Mouse (Mus musculus): ENCODE data around the gene Ctu2. TPM values are rescaled to one million over a fixed set of nuclear protein-coding genes. Genes with fewer than 3 reads are reported as not detected.
A peak's percentile ranks its signal among the peaks of the same experiment; 100 is the strongest.

Ctu2 gene
- total and polyA plus RNA-seq, 3 experiments = 8.8 to 19.4 (median 10.9) TPM

DNA sequence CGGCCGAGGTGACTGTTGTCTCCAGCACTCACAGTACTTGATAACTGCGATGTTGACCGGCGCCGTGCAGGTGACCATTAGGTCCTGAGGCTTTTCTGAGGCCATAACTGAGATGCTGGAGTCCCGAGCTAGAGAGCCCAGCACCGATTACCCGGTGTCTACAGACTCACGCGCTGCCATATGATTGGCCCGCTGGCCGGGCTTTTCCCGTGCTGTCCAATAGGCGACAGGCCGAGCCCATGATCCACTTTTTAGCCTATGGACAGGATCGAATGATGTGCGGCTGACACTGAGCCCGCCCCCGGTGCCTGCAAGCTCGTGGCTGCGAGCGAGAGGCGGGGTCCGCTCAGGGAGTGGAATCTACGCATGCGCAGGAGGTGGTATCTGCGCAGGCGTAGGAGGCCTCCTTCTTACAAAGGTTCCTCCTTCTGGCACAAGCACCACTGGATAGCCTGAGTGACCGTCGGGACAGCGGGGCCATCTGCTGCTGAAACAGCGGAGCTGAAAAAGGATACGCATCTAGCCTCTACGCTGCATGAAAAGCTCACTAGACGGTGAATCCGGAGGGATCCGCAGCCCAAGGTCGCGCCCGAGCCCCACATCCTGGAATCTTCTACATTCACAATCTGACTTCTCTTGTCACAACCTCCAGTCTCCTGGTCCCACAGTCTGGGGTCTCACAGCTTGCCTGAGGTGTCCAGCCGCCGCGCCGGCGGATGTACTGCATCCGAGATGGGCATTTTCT is 32.5 kb upstream of the Ctu2 start, which contains the start of gene Mvd:
TSS of gene Mvd (minus strand) at position 161 of the 745 bp plus-strand sequence.
- peaks cover 46% of the 10 kb centered on the region for H3K4me1 ChIP-seq (ENCODE audit: insufficient read depth, low read depth, low read length)
- peaks cover 26% of the 10 kb centered on the region for H3K27me3 ChIP-seq (ENCODE audit: insufficient read depth, low read length)
- TF ChIP-seq GATA1 (IDR thresholded peaks at IDR 0.05; ENCODE audit: borderline replicate concordance, low read length) (no peak), POLR2AphosphoS5 (IDR thresholded peaks at IDR 0.05; ENCODE audit: insufficient replicate concordance, low read depth, low read length) (no peak)
- peak within 1 kb of the TSS; percentile 77 for H3K4me3 ChIP-seq (ENCODE audit: low read depth, low read length)
- ATAC-seq (ENCODE audit: extremely low read depth, insufficient number of reproducible peaks, low FRiP score, poor library complexity, severe bottlenecking) (peak; percentile 97), DNase-seq (ENCODE audit: low spot score) (peak; percentile 99)
- H3K36me3 ChIP-seq (replicated peaks) = peaks cover 34% of the 10 kb centered on the region
- H3K9me3 ChIP-seq (replicated peaks) = no peaks in the 10 kb centered on the region

DNA sequence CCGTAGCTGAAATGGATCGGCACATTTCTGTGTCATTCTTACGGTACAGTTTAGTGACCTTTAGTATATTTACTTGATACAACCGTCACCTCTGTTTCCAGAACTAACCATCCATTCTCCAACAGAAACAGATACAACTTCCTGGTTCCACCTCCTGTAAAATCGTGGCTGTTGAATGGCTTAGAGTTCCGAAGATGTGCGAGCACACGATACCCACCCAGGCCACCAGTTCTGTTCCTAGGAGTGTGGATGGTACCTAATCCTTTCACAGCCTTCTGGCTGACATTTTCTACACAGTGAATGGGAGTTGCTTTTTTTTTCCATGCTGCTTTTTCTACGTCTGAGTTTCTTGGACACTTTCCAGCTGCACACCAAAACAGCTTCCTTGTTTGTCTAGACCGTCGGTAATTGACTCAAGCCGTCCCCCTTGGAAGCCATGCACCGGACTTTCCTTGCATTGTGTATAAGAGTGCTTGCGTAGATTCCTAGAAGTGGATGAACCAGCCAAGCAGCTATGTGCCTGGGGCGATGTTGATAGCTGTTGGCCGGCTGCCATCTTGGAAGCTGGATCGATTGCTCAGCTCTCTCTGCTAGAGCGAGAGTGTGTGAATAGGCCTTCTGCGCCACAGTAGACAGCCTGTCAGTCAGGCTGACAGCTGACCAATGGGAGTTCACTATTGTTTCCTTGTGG is 31.7 kb upstream of the Ctu2 start:
- Histone ChIP-seq H3K9me3 (replicated peaks) (no peaks in the 10 kb centered on the region), H3K4me3 (ENCODE audit: low read depth, low read length) (peak overlapping the region; percentile 77), H3K27me3 (ENCODE audit: insufficient read depth, low read length) (peaks cover 33% of the 10 kb centered on the region), H3K4me1 (ENCODE audit: insufficient read depth, low read depth, low read length) (peaks cover 43% of the 10 kb centered on the region), H3K36me3 (replicated peaks) (peaks cover 27% of the 10 kb centered on the region)
- TF ChIP-seq GATA1 (IDR thresholded peaks at IDR 0.05; ENCODE audit: borderline replicate concordance, low read length) = no peak
- TF ChIP-seq CTCF (IDR thresholded peaks at IDR 0.05; ENCODE audit: low read depth, low read length) = no peak
- no peak for TF ChIP-seq GATA2 (IDR thresholded peaks at IDR 0.05; ENCODE audit: borderline replicate concordance, low read depth, low read length)
- TF ChIP-seq TAL1 (conservative IDR thresholded peaks at IDR 0.05; ENCODE audit: low read depth, low read length) = no peak
- TF ChIP-seq POLR2AphosphoS5 (IDR thresholded peaks at IDR 0.05; ENCODE audit: insufficient replicate concordance, low read depth, low read length) = no peak
- ATAC-seq (ENCODE audit: extremely low read depth, insufficient number of reproducible peaks, low FRiP score, poor library complexity, severe bottlenecking) (peak; percentile 12), DNase-seq (ENCODE audit: low spot score) (peak; percentile 72)

DNA sequence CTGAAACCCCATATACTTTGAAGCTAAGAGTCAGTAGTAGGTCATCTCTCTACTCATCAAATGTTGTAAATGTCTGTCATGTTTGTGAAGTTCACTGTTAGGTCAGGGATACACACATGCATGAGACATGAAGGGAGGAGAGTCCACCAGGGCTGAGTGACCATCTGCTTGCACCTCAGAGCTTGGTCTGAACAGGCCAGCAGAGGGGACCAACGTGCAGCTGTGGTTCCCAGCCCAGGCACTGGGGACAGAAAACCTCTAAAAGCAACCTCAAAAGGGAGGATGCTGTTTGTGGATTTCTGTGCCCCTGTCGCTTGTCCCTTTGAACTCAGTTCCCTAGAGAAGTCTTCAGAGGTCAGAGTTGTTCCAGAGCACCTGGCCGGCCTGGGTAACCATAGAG is 30.7 kb upstream of the Ctu2 start:
- Histone ChIP-seq H3K4me1 (ENCODE audit: insufficient read depth, low read depth, low read length) (peaks cover 37% of the 10 kb centered on the region), H3K27me3 (ENCODE audit: insufficient read depth, low read length) (peaks cover 37% of the 10 kb centered on the region), H3K4me3 (ENCODE audit: low read depth, low read length) (no peak overlapping the region), H3K36me3 (replicated peaks) (peaks cover 17% of the 10 kb centered on the region), H3K9me3 (replicated peaks) (no peaks in the 10 kb centered on the region)
- DNase-seq (ENCODE audit: low spot score) (no peak), ATAC-seq (ENCODE audit: extremely low read depth, insufficient number of reproducible peaks, low FRiP score, poor library complexity, severe bottlenecking) (no peak)
- no peak for TF ChIP-seq POLR2AphosphoS5 (IDR thresholded peaks at IDR 0.05; ENCODE audit: insufficient replicate concordance, low read depth, low read length)

DNA sequence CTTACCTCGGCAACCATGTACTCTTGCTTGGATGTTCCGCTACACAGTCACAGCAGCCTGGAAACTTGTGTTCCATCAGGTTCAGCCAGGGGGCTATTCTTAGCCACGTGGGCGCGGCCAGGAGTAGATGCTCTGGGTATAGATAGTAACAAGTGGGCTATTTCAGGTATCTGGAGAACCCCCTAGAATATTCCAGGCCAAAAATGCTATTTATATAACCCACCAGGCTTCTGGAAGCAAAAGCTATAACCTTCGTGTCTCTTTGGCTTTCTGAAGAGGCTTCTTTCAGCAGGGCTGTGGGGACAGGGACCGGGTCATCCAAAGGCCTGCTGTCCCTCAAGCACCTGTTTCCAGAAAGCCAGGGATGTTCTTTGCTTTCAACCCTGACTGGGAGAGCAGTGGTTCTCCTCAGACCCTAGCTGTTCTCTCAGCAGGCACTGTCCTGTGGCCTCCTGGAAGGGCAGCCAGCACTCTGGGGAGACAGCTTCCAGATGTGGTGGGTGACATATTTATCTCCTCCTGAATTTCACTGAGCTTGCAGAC is 24.7 kb upstream of the Ctu2 start:
- Histone ChIP-seq H3K4me1 (ENCODE audit: insufficient read depth, low read depth, low read length) (peaks cover 5% of the 10 kb centered on the region; the same call in 1 of the 2 replicates), H3K27me3 (ENCODE audit: insufficient read depth, low read length) (peaks cover 82% of the 10 kb centered on the region), H3K4me3 (ENCODE audit: low read depth, low read length) (no peak overlapping the region), H3K9me3 (replicated peaks) (no peaks in the 10 kb centered on the region), H3K36me3 (replicated peaks) (no peaks in the 10 kb centered on the region)
- DNase-seq (ENCODE audit: low spot score) (no peak), ATAC-seq (ENCODE audit: extremely low read depth, insufficient number of reproducible peaks, low FRiP score, poor library complexity, severe bottlenecking) (no peak)
- no peak for TF ChIP-seq GATA1 (IDR thresholded peaks at IDR 0.05; ENCODE audit: borderline replicate concordance, low read length)
- TF ChIP-seq CTCF (IDR thresholded peaks at IDR 0.05; ENCODE audit: low read depth, low read length) = no peak
- TF ChIP-seq TAL1 (conservative IDR thresholded peaks at IDR 0.05; ENCODE audit: low read depth, low read length) = no peak
- no peak for TF ChIP-seq GATA2 (IDR thresholded peaks at IDR 0.05; ENCODE audit: borderline replicate concordance, low read depth, low read length)
- no peak for TF ChIP-seq POLR2AphosphoS5 (IDR thresholded peaks at IDR 0.05; ENCODE audit: insufficient replicate concordance, low read depth, low read length)

DNA sequence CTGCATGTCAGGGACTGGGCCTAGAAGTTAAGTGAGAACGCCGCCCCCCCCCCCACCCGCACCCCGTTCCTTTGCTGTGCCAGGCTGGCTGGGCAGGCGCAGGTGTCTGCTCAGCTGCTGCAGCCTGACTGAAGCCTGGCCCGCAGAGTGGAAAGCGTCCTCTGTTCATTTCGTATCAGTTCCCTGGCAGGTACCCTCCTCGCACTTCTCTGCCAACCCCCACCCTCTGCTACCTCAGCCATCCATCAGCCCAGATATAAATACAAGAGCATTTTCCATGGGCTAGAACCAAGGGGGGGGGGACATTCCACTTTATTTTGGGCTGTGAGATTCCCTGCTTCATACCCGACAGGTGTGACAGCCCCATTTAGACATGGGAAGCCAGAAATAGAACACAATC is 23.8 kb upstream of the Ctu2 start:
- TF ChIP-seq GATA1 (IDR thresholded peaks at IDR 0.05; ENCODE audit: borderline replicate concordance, low read length) = no peak
- TF ChIP-seq CTCF (IDR thresholded peaks at IDR 0.05; ENCODE audit: low read depth, low read length) = no peak
- no peak for TF ChIP-seq GATA2 (IDR thresholded peaks at IDR 0.05; ENCODE audit: borderline replicate concordance, low read depth, low read length)
- no peak for TF ChIP-seq TAL1 (conservative IDR thresholded peaks at IDR 0.05; ENCODE audit: low read depth, low read length)
- TF ChIP-seq POLR2AphosphoS5 (IDR thresholded peaks at IDR 0.05; ENCODE audit: insufficient replicate concordance, low read depth, low read length) = no peak
- no peak overlapping the region for H3K4me3 ChIP-seq (ENCODE audit: low read depth, low read length)
- peaks cover 5% of the 10 kb centered on the region; the same call in 1 of the 2 replicates for H3K4me1 ChIP-seq (ENCODE audit: insufficient read depth, low read depth, low read length)
- DNase-seq (ENCODE audit: low spot score) = no peak
- no peak for ATAC-seq (ENCODE audit: extremely low read depth, insufficient number of reproducible peaks, low FRiP score, poor library complexity, severe bottlenecking)
- H3K27me3 ChIP-seq (ENCODE audit: insufficient read depth, low read length) = peaks cover 85% of the 10 kb centered on the region
- H3K9me3 ChIP-seq (replicated peaks) = no peaks in the 10 kb centered on the region
- no peaks in the 10 kb centered on the region for H3K36me3 ChIP-seq (replicated peaks)

DNA sequence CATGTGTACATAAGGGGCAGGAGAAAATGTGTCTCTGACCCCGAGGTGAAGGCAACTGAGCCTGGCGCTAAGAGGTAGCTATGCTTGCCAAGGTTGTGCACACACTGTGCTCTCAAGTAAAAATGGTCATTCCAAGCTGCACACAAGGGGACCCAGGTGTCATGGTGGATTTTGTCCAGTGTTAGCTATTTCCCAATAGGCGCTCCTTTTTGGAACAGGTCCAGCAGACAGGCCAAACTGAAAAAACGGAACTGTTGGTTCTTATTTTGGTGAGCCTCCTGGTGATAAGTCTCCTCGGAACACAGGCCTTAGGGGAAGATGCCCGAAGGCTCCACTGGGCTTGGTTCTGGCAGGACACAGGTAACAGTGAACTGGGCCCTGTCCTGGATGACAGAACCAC is 21.5 kb upstream of the Ctu2 start:
- H3K4me3 ChIP-seq (ENCODE audit: low read depth, low read length) = no peak overlapping the region
- H3K36me3 ChIP-seq (replicated peaks) = no peaks in the 10 kb centered on the region
- ATAC-seq (ENCODE audit: extremely low read depth, insufficient number of reproducible peaks, low FRiP score, poor library complexity, severe bottlenecking) = no peak
- no peak for TF ChIP-seq CTCF (IDR thresholded peaks at IDR 0.05; ENCODE audit: low read depth, low read length)
- no peak for TF ChIP-seq POLR2AphosphoS5 (IDR thresholded peaks at IDR 0.05; ENCODE audit: insufficient replicate concordance, low read depth, low read length)
- TF ChIP-seq GATA1 (IDR thresholded peaks at IDR 0.05; ENCODE audit: borderline replicate concordance, low read length) = no peak
- no peak for TF ChIP-seq TAL1 (conservative IDR thresholded peaks at IDR 0.05; ENCODE audit: low read depth, low read length)
- TF ChIP-seq GATA2 (IDR thresholded peaks at IDR 0.05; ENCODE audit: borderline replicate concordance, low read depth, low read length) = no peak
- no peaks in the 10 kb centered on the region for H3K9me3 ChIP-seq (replicated peaks)
- DNase-seq (ENCODE audit: low spot score) = no peak
- H3K27me3 ChIP-seq (ENCODE audit: insufficient read depth, low read length) = peaks cover 83% of the 10 kb centered on the region
- H3K4me1 ChIP-seq (ENCODE audit: insufficient read depth, low read depth, low read length) = peaks cover 4% of the 10 kb centered on the region; the same call in 1 of the 2 replicates

Data from G1E (cell line).